Mouse (Mus musculus): ENCODE measurements at regions not wholly inside any gene's neighbourhood (a gene's known extent, or its start where the extent isn't known, plus 50 kb on each side); places are given as distances from the start of the nearest gene placed in this dataset.

- no peak for DNase-seq (ENCODE audit: low spot score in 2 of 2)
Observed at GRCm38 (mm10) chr3:18929105-18929492, 699.4 kb downstream of the 1700064H15Rik start.

GRCm38 (mm10) chr3:18932983-18933726 is 695.3 kb downstream of the 1700064H15Rik start:
- no peak for DNase-seq (ENCODE audit: low spot score in 2 of 2)

DNA sequence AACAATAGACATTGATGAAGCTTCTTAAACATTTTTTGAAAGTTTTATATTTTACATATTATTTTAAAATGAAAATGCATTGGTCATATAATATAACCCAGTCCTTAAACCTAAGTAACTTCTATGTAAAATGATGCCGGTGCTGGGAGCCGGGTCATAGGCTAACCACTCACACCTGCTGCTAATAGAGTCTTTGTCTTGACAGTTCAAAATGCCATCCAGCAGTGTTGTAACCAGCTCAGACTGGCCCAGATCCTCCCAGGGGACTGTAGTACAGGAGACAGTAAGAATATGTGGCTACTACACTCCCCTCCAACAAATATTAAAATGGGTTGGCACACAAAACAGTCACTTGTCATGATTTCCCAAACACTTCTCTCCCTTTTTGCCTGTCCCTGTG is 693.6 kb downstream of the 1700064H15Rik start:
- no peak for DNase-seq (ENCODE audit: low spot score in 2 of 2)

- no peak for DNase-seq (ENCODE audit: low spot score in 2 of 2)
Observed at GRCm38 (mm10) chr3:18937333-18938122, 690.9 kb downstream of the 1700064H15Rik start.

DNA sequence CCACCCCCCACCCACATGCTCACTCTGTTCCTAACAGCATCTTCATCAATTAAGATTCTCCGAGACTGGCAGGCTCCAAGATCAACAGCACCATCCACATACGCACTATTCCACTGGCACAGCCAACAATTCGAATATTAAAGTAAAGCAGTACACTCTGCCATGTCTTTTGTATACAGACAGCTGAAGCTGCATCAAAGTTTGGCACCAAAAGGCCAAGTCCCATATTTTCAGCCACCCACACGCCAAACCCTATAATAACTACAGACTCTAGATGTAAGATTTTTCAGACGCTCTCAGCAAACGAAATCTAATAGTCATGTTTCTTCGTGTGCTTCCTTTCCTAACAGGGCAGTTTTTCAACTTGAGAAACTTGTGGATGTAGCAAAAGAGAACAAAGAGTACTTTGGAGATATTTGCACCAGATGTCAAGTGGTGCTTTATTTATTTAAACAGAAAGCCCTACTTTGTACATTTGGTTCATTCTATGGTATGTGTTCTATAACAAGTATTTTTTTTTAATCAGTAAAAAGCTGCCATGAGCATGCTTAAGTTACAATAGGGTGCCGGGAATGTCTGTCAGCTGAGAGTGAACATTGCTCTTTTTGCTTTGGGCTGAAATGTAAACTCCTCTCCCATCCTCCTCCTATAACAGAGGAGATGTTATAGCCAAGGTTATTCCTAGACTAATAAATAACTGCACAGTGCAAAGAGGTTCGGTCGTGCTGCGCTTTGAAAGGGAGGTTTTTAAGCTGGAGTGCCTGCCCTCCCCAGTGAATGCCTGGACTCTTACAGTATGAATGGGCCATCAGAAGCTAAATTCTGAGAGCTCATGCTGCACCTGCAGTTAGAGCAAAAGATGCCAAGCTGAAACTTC is 686.9 kb downstream of the 1700064H15Rik start:
- DNase-seq (ENCODE audit: low spot score in 2 of 2) = peak; percentile 33 to 60

DNA sequence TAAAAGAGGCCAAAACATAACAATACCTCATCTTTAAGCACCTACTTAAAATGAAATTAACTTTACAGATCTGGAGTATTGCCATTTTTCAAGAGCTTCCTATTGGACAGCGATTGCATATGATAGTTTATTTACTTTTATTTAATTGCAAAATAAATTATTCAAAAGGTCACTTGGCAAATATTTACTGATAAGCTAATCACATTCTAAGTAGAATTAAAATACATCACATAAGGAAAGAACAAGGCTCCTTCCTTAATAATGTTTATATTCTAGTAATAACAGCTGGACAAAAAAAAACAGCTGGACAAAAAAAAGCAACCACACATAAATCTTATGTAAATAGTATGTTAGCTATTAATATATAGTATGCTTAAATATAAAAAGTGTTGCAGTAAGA is 668.1 kb downstream of the 1700064H15Rik start:
- DNase-seq (ENCODE audit: low spot score in 2 of 2) = no peak

- no peak for DNase-seq (ENCODE audit: low spot score in 2 of 2)
Observed at GRCm38 (mm10) chr3:18988662-18989061, 639.8 kb downstream of the 1700064H15Rik start.

DNA sequence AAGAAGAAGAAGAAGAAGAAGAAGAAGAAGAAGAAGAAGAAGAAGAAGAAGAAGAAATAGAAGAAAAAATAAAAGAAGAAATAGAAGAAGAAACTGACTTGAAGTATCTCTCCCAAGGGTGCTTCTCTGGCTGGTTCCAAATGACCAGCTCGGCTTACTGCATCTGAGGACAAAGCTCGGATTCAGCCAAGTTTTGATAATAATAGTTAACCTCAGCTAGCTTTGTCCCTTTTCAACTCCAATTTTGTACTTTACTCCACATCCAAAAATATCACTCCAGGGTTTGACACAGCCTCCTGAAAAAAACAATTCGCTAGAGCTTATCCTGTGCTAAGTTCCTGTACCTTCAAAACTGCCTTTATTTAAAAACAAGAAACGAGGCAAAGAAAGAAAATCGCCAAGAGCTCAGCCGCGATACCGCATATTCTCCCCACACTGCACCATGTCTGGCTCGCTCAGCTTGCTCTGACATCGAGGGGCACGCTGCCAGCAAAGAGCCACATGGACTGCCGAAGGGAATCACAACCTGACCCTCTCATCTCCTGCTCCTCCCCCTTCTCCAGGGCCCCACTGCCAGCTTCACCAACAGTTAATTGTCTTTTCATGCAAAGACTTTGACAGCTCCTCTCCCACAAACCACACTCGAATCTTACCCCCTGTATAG is 638.8 kb downstream of the 1700064H15Rik start:
- peak; percentile 54 to 64 for DNase-seq (ENCODE audit: low spot score in 2 of 2)

- no peak for DNase-seq (ENCODE audit: low spot score in 2 of 2)
Observed at GRCm38 (mm10) chr3:19000179-19000578, 628.3 kb downstream of the 1700064H15Rik start.

DNA sequence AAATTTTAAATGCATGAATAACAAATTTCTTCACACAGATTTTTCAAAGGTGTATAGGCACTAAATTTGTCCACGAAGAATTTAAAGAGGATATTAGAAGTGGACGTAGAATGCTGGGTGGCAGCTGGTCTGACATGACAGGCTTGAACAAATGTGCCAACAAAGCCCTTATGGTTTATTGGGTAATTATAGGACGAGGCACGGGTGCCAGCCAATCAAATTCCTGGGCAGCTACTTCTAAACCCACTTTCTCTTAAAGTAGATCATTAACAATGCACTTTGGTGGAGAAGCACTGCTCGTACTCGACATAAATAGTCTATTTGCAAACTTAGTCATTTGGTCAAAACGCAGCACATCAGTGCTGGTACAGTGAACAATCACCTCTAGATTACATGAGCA is 626.4 kb downstream of the 1700064H15Rik start:
- no peak for DNase-seq (ENCODE audit: low spot score in 2 of 2)

DNA sequence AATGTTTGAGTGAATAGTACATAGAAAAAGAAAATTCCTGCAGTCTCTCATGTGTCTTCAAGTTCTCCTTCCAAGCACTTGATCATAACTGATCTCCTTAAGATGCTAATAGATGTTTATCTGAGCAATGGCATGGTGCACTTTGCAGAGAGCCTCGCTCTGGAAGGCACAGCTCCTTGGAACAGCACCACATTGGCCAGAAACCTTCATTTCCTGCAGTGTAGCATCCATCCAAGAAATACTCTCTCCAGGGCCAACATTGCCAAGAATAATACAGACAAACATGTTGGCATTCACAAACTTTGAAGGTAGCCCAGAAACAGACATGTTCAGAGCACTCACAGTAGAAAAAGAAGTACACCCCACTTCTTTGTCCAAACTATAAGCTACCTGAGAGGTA is 623.7 kb downstream of the 1700064H15Rik start:
- DNase-seq (ENCODE audit: low spot score in 2 of 2) = no peak

- DNase-seq (ENCODE audit: low spot score in 2 of 2) = no peak
Observed at GRCm38 (mm10) chr3:19044566-19044965, 583.9 kb downstream of the 1700064H15Rik start.

- DNase-seq (ENCODE audit: low spot score in 2 of 2) = no peak
Observed at GRCm38 (mm10) chr3:19045933-19046332, 582.5 kb downstream of the 1700064H15Rik start.

DNA sequence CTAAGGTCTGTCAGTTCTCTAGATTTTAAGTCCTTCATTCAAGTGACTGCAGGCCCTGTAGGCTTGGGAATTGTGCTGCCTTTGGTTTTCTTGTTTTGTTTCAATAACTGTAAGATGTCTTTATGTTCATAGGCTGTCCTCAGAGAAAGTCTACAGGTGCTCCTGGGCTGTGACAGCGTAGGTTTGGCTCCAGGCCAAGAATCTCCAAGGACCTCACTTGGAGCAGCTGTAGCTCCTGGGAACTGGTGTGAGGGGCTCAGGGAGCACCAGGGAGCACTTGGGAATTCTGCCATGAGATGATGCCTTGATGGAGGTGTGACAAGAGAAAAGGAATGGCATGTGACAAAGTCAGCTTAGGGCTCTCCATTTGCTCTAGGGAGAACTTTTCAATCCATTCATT is 581.9 kb downstream of the 1700064H15Rik start:
- DNase-seq (ENCODE audit: low spot score in 2 of 2) = no peak

- DNase-seq (ENCODE audit: low spot score in 2 of 2) = no peak
Observed at GRCm38 (mm10) chr3:19055961-19056360, 572.5 kb downstream of the 1700064H15Rik start.

- no peak for DNase-seq (ENCODE audit: low spot score in 2 of 2)
Observed at GRCm38 (mm10) chr3:19056623-19057022, 571.9 kb downstream of the 1700064H15Rik start.

GRCm38 (mm10) chr3:19059906-19060870 is 568.3 kb downstream of the 1700064H15Rik start:
- peak in 1 of 2 experiments; percentile 27 for DNase-seq (ENCODE audit: low spot score in 2 of 2)

GRCm38 (mm10) chr3:19061488-19062248 is 566.8 kb downstream of the 1700064H15Rik start:
- no peak for DNase-seq (ENCODE audit: low spot score in 2 of 2)

DNA sequence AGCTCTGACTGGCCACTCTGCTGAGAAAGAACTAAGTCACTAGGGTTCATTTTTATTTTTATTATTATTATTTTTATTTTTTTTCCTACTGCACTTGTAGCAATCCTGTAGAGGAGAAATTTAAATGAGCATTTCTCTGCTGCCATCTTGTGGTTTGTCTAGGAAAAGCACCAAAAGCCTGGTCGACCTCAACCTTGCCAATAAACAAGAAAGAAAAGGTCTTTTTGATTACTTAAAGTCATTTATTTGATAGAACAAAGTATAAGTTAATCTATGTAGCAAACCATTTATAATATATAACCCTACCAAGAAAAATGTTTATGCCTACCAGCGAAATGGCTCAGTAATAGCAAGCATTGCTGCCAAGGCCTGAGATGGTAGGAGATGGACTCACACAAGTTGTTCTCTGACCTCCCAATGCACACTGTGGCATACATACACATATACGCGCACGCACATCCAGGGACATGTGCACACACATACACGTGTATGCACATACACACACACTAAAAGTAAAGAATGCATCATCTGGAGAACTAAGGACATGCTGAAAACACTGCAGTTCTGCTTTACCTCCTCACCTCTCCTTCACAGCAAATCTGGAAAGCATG is 566.1 kb downstream of the 1700064H15Rik start:
- DNase-seq (ENCODE audit: low spot score in 2 of 2) = peak; percentile 61 to 66
